Mouse (Mus musculus) sigmoid colon, adult 10 weeks (tissue): ENCODE measurements around the gene Alpl. TPM values are rescaled to one million over a fixed set of nuclear protein-coding genes. Genes with fewer than 3 reads are reported as not detected.

Source experiments
- polyA plus RNA-seq: library from polyadenylated mRNA; stranded (reverse); fragments of 350-450 nt; fragmentation: Illumina TruSeq; extraction: RNeasy Lipid Tissue Mini Kit (QIAGEN cat#74804); gene quantifications from one replicate; pipeline ENCODE4 v1.2.3, GENCODE M21; 2014; ENCODE audit warnings: low read depth, low replicate concordance

Gene Alpl
- polyA plus RNA-seq: 0.50 TPM

GRCm38 (mm10) chr4:137795611-137796557 lies at the start of gene Alpl:
Gene Alpl, minus strand, starts transcription at chr4:137796384.

Other genes starting within 250 kb of the Alpl start
- gene Ldlrad2, start 221.8 kb downstream of the Alpl start, polyA plus RNA-seq: not detected
- 87.6 TPM for gene Usp48, start 202.6 kb downstream of the Alpl start, polyA plus RNA-seq
- 4.1 TPM for gene Rap1gap, start 131.7 kb downstream of the Alpl start, polyA plus RNA-seq
- 13.9 TPM for gene Ece1, start 65.9 kb upstream of the Alpl start, polyA plus RNA-seq
- gene Eif4g3, start 196.6 kb upstream of the Alpl start, polyA plus RNA-seq: 32.7 TPM